Mouse (Mus musculus): ENCODE results near the gene Tnnc2. TPM values are rescaled to one million over a fixed set of nuclear protein-coding genes. Genes with fewer than 3 reads are reported as not detected.

Gene Tnnc2
- polyA plus RNA-seq, 1 experiment = 0.89 TPM

DNA sequence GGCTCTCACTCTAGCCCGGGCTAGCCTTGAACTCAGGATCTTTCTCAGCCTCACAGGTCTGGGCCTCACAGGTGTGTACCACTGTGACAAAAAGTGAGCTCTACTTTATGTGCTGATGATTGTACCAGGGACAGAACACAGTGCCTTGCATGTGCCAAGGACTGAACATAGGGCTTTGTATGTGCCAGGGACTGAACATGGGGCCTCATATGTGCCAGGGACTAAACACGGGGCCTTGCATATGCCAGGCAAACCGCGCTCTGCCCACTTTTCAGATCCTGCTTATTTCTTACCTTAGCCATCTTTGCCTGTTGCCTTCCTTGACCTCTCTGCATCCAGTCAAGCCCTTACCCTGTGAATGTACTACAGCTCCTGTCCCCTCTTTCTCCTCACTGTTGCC, 17.8 kb downstream of the Tnnc2 start:
- Histone ChIP-seq H3K27me3 (ENCODE audit: control insufficient read depth, insufficient read depth, low read length) (no peaks in the 10 kb centered on the region), H3K36me3 (ENCODE audit: control insufficient read depth, insufficient read depth, low read length) (peaks cover 1% of the 10 kb centered on the region), H3K27ac (ENCODE audit: control insufficient read depth, insufficient read depth, low read depth, low read length) (no peak overlapping the region), H3K4me3 (ENCODE audit: control insufficient read depth, low read depth, low read length) (no peak overlapping the region), H3K4me1 (ENCODE audit: control insufficient read depth, insufficient read depth, low read length) (no peaks in the 10 kb centered on the region)
- TF ChIP-seq CTCF (IDR thresholded peaks at IDR 0.05; ENCODE audit: control insufficient read depth, insufficient read depth, insufficient replicate concordance, low read depth, low read length) = no peak
- no peak for TF ChIP-seq POLR2A (IDR thresholded peaks at IDR 0.05; ENCODE audit: control insufficient read depth, low read depth, low read length)

DNA sequence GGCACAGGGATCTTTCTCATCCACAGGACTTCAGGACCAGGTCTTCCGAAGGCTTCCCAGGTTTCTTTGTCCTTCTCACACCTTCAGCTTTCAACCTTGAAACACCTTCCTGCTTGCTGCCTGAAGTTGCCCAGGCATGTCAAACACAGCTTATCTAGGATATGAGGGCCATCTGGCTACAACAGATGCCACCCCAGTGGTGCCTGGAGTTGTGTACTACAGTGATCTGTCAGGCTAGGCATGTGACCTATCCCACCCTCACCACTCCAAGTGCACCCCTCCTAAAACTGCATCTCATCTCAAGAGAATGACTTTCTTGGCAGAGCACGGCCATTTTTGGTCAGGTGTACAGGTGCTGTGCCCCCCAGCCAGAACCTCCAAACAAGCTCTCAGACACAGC, 18.3 kb downstream of the Tnnc2 start:
- Histone ChIP-seq H3K27ac (ENCODE audit: control insufficient read depth, insufficient read depth, low read depth, low read length) (no peak overlapping the region), H3K27me3 (ENCODE audit: control insufficient read depth, insufficient read depth, low read length) (no peaks in the 10 kb centered on the region), H3K4me1 (ENCODE audit: control insufficient read depth, insufficient read depth, low read length) (no peaks in the 10 kb centered on the region), H3K4me3 (ENCODE audit: control insufficient read depth, low read depth, low read length) (no peak overlapping the region), H3K36me3 (ENCODE audit: control insufficient read depth, insufficient read depth, low read length) (no peaks in the 10 kb centered on the region; the same call in none of the 2 replicates)
- no peak for TF ChIP-seq CTCF (IDR thresholded peaks at IDR 0.05; ENCODE audit: control insufficient read depth, insufficient read depth, insufficient replicate concordance, low read depth, low read length)
- TF ChIP-seq POLR2A (IDR thresholded peaks at IDR 0.05; ENCODE audit: control insufficient read depth, low read depth, low read length) = no peak

DNA sequence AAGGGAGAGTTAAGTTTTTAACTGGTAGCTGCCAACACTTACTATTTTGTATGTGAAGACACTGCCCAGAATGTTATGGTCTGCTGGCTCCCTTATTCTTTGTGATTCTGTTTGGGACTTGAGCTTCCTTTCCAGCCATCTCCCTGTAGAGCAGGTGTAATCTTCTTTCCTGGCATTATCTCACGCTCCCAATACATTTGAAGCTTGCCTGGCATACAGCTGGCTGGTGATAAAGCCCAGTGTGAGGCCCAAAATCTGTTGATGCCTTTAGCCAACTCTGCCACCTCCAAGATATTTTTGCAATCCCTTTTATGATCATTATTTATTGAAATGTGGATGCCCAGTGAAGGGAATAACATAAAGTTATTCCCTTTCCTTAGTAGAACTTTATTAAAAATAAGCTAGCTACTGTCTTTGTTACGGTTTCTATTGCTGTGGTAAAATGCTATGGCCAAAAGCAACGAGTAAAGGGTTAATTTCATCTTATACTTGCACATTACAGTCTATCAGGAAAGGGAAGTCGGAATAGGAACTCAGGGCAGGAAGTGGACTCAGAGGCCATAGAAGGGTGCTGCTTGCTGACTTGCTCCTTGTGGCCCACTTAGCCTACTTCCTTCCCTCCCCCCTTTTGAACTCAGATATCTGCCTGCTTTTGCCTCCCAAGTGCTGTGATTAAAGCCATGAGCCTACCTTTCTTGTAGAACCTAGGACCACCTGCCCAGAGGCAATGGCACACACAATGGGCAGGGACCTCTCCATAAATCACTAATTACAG, 19.5 kb downstream of the Tnnc2 start:
- H3K36me3 ChIP-seq (ENCODE audit: control insufficient read depth, insufficient read depth, low read length) = no peaks in the 10 kb centered on the region; the same call in none of the 2 replicates
- H3K4me3 ChIP-seq (ENCODE audit: control insufficient read depth, low read depth, low read length) = no peak overlapping the region
- H3K27ac ChIP-seq (ENCODE audit: control insufficient read depth, insufficient read depth, low read depth, low read length) = no peak overlapping the region
- H3K4me1 ChIP-seq (ENCODE audit: control insufficient read depth, insufficient read depth, low read length) = no peaks in the 10 kb centered on the region
- no peaks in the 10 kb centered on the region for H3K27me3 ChIP-seq (ENCODE audit: control insufficient read depth, insufficient read depth, low read length)
- no peak for TF ChIP-seq POLR2A (IDR thresholded peaks at IDR 0.05; ENCODE audit: control insufficient read depth, low read depth, low read length)
- no peak for TF ChIP-seq CTCF (IDR thresholded peaks at IDR 0.05; ENCODE audit: control insufficient read depth, insufficient read depth, insufficient replicate concordance, low read depth, low read length)

DNA sequence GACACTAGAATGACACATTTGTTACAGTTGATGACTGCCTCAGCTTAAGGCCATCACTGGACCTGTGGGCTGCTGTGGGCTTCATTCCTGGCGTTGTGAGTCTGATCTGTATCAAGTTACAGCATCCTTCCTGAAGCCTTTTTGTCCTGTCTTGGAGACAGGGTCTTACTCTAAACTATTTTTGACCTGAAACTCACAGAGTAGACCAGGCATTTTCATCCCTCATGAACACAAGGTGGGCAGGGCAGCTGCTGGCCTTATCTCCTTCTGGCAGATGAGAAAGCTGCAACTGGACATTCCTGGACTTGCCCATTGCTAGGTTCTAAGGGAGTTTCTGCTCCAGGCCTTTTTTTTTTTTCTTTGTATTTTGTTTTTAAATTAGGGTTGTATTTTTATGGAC, 21.1 kb downstream of the Tnnc2 start:
- TF ChIP-seq CTCF (IDR thresholded peaks at IDR 0.05; ENCODE audit: control insufficient read depth, insufficient read depth, insufficient replicate concordance, low read depth, low read length) = no peak
- TF ChIP-seq POLR2A (IDR thresholded peaks at IDR 0.05; ENCODE audit: control insufficient read depth, low read depth, low read length) = no peak
- Histone ChIP-seq H3K36me3 (ENCODE audit: control insufficient read depth, insufficient read depth, low read length) (no peaks in the 10 kb centered on the region; the same call in none of the 2 replicates), H3K27ac (ENCODE audit: control insufficient read depth, insufficient read depth, low read depth, low read length) (no peak overlapping the region), H3K4me1 (ENCODE audit: control insufficient read depth, insufficient read depth, low read length) (no peaks in the 10 kb centered on the region), H3K4me3 (ENCODE audit: control insufficient read depth, low read depth, low read length) (no peak overlapping the region), H3K27me3 (ENCODE audit: control insufficient read depth, insufficient read depth, low read length) (no peaks in the 10 kb centered on the region)

DNA sequence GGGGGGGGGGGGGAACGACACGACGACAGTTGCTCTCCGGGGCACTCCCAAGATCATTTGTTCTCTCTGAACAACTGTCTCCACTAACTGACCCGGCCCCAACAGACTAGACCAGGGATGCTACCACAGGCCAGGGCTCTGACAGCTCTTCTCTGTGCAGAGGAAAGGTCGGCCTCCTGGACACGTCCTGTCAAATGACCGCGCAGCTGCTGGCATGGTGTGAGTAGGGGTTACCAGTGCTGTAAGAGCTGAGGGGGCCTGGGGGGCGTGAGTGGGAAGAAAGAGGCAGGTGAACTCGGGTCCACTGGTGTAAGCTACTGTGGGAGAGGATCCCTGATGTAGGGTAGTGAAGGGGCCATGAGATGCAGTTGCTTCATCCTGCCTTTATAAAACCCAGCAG, 21.9 kb downstream of the Tnnc2 start:
- TF ChIP-seq CTCF (IDR thresholded peaks at IDR 0.05; ENCODE audit: control insufficient read depth, insufficient read depth, insufficient replicate concordance, low read depth, low read length) (no peak), POLR2A (IDR thresholded peaks at IDR 0.05; ENCODE audit: control insufficient read depth, low read depth, low read length) (no peak)
- H3K27ac ChIP-seq (ENCODE audit: control insufficient read depth, insufficient read depth, low read depth, low read length) = no peak overlapping the region
- H3K4me3 ChIP-seq (ENCODE audit: control insufficient read depth, low read depth, low read length) = no peak overlapping the region
- no peaks in the 10 kb centered on the region; the same call in none of the 2 replicates for H3K36me3 ChIP-seq (ENCODE audit: control insufficient read depth, insufficient read depth, low read length)
- no peaks in the 10 kb centered on the region for H3K4me1 ChIP-seq (ENCODE audit: control insufficient read depth, insufficient read depth, low read length)
- H3K27me3 ChIP-seq (ENCODE audit: control insufficient read depth, insufficient read depth, low read length) = no peaks in the 10 kb centered on the region

DNA sequence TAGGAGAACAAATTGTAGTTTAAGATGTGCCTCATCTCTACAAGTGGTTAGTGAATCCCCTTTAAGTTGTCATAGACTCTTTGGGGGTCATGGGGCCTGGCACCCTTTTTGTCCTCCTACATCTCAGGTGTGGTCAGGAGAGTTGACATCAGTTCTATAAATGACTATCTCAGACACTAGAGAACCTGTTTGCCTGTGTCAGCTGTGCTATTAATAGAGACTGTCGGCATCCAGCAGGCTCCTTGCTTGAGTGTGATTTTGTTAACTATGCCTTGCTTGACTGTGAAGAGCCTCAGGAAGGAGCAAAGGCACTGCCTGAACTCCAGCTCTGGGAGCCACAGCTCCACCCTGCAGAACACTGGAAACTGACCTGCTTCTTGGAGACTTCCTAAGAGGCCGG, 25.0 kb downstream of the Tnnc2 start:
- TF ChIP-seq CTCF (IDR thresholded peaks at IDR 0.05; ENCODE audit: control insufficient read depth, insufficient read depth, insufficient replicate concordance, low read depth, low read length) (no peak), POLR2A (IDR thresholded peaks at IDR 0.05; ENCODE audit: control insufficient read depth, low read depth, low read length) (no peak)
- Histone ChIP-seq H3K4me1 (ENCODE audit: control insufficient read depth, insufficient read depth, low read length) (no peaks in the 10 kb centered on the region), H3K27me3 (ENCODE audit: control insufficient read depth, insufficient read depth, low read length) (no peaks in the 10 kb centered on the region), H3K27ac (ENCODE audit: control insufficient read depth, insufficient read depth, low read depth, low read length) (no peak overlapping the region), H3K4me3 (ENCODE audit: control insufficient read depth, low read depth, low read length) (no peak overlapping the region), H3K36me3 (ENCODE audit: control insufficient read depth, insufficient read depth, low read length) (no peaks in the 10 kb centered on the region; the same call in none of the 2 replicates)

DNA sequence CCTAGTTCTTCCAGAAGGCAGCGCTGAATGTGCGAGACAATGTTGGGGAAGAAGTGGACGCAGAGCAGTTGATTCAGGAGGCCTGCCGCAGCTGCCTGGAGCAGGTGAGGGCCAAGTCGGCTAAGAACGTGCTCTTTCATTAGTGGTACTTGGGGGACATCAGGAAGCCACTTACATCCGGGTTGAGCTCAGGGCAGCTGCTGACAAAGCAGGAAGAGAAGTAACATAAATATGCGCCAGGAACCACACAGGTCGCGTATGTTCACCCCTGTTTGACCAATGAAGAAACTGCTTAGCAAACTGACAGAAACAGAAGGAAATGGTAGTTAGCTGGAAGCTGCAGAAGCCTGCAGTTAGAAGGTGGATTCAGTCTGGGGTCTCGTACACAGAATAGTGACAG, 25.7 kb downstream of the Tnnc2 start:
- H3K36me3 ChIP-seq (ENCODE audit: control insufficient read depth, insufficient read depth, low read length) = no peaks in the 10 kb centered on the region; the same call in none of the 2 replicates
- H3K27ac ChIP-seq (ENCODE audit: control insufficient read depth, insufficient read depth, low read depth, low read length) = no peak overlapping the region
- TF ChIP-seq POLR2A (IDR thresholded peaks at IDR 0.05; ENCODE audit: control insufficient read depth, low read depth, low read length) (no peak), CTCF (IDR thresholded peaks at IDR 0.05; ENCODE audit: control insufficient read depth, insufficient read depth, insufficient replicate concordance, low read depth, low read length) (no peak)
- H3K4me1 ChIP-seq (ENCODE audit: control insufficient read depth, insufficient read depth, low read length) = no peaks in the 10 kb centered on the region
- H3K27me3 ChIP-seq (ENCODE audit: control insufficient read depth, insufficient read depth, low read length) = no peaks in the 10 kb centered on the region
- peak overlapping the region; percentile 63 for H3K4me3 ChIP-seq (ENCODE audit: control insufficient read depth, low read depth, low read length)

All from testis, adult 2 months (tissue).